Mouse (Mus musculus): Measurements from ENCODE around the gene Dapl1. TPM values are rescaled to one million over a fixed set of nuclear protein-coding genes. Genes with fewer than 3 reads are reported as not detected.

The Dapl1 gene
- total RNA-seq (2022): not detected

- no peak for DNase-seq (ENCODE audit: low spot score in 2 of 2)
Observed at GRCm38 (mm10) chr2:59484438-59484837, at the start of gene Dapl1. Dapl1 (plus strand) TSS chr2:59484653.

GRCm38 (mm10) chr2:59434820-59435219 lies 49.6 kb upstream of the Dapl1 start:
- DNase-seq (ENCODE audit: low spot score in 2 of 2): no peak

GRCm38 (mm10) chr2:59437684-59438393 lies 46.6 kb upstream of the Dapl1 start:
- DNase-seq (ENCODE audit: low spot score in 2 of 2): peak; percentile 16 to 20

GRCm38 (mm10) chr2:59438479-59438935 lies 45.9 kb upstream of the Dapl1 start:
- DNase-seq (ENCODE audit: low spot score in 2 of 2): peak; percentile 17 to 32

GRCm38 (mm10) chr2:59439824-59440223 lies 44.6 kb upstream of the Dapl1 start:
- no peak for DNase-seq (ENCODE audit: low spot score in 2 of 2)

GRCm38 (mm10) chr2:59440481-59440880 lies 44.0 kb upstream of the Dapl1 start:
- peak in 1 of 2 experiments; percentile 11 for DNase-seq (ENCODE audit: low spot score in 2 of 2)

- DNase-seq (ENCODE audit: low spot score in 2 of 2): no peak
Observed at GRCm38 (mm10) chr2:59441681-59442080, 42.8 kb upstream of the Dapl1 start.

- no peak for DNase-seq (ENCODE audit: low spot score in 2 of 2)
Observed at GRCm38 (mm10) chr2:59446671-59447070, 37.8 kb upstream of the Dapl1 start.

- DNase-seq (ENCODE audit: low spot score in 2 of 2): no peak
Observed at GRCm38 (mm10) chr2:59447712-59448111, 36.7 kb upstream of the Dapl1 start.

GRCm38 (mm10) chr2:59448516-59448915 lies 35.9 kb upstream of the Dapl1 start:
- DNase-seq (ENCODE audit: low spot score in 2 of 2): no peak

GRCm38 (mm10) chr2:59448921-59449320 lies 35.5 kb upstream of the Dapl1 start:
- DNase-seq (ENCODE audit: low spot score in 2 of 2): no peak

- no peak for DNase-seq (ENCODE audit: low spot score in 2 of 2)
Observed at GRCm38 (mm10) chr2:59451675-59452074, 32.8 kb upstream of the Dapl1 start.

- no peak for DNase-seq (ENCODE audit: low spot score in 2 of 2)
Observed at GRCm38 (mm10) chr2:59452102-59452501, 32.4 kb upstream of the Dapl1 start.

- no peak for DNase-seq (ENCODE audit: low spot score in 2 of 2)
Observed at GRCm38 (mm10) chr2:59462086-59462485, 22.4 kb upstream of the Dapl1 start.

GRCm38 (mm10) chr2:59463428-59464182 lies 20.8 kb upstream of the Dapl1 start:
- DNase-seq (ENCODE audit: low spot score in 2 of 2): no peak

GRCm38 (mm10) chr2:59465671-59466070 lies 18.8 kb upstream of the Dapl1 start:
- no peak for DNase-seq (ENCODE audit: low spot score in 2 of 2)

GRCm38 (mm10) chr2:59466358-59466757 lies 18.1 kb upstream of the Dapl1 start:
- DNase-seq (ENCODE audit: low spot score in 2 of 2): no peak

GRCm38 (mm10) chr2:59467085-59467484 lies 17.4 kb upstream of the Dapl1 start:
- DNase-seq (ENCODE audit: low spot score in 2 of 2): no peak

GRCm38 (mm10) chr2:59467976-59468375 lies 16.5 kb upstream of the Dapl1 start:
- no peak for DNase-seq (ENCODE audit: low spot score in 2 of 2)

GRCm38 (mm10) chr2:59469590-59470245 lies 14.7 kb upstream of the Dapl1 start:
- DNase-seq (ENCODE audit: low spot score in 2 of 2): no peak

GRCm38 (mm10) chr2:59470326-59471031 lies 14.0 kb upstream of the Dapl1 start:
- no peak for DNase-seq (ENCODE audit: low spot score in 2 of 2)
